Mouse (Mus musculus) forebrain, postnatal 0 days (tissue): ENCODE measurements around the gene Pttg1ip. TPM values are rescaled to one million over a fixed set of nuclear protein-coding genes. Genes with fewer than 3 reads are reported as not detected.

ENCODE experiments used
- ATAC-seq: fragments of 200-750 bp; cut with Nextera tagmentation; 2 replicates; pipeline ENCODE4 v1.8.0; 2017; ENCODE audit warnings: mild to moderate bottlenecking, moderate library complexity
- DNase-seq: peaks from one replicate; pipeline ENCODE4 v3.0.0-alpha.2; 2015
- H3K27ac ChIP-seq: fragments of 300-500 bp; sonication (generic); 2 replicates; pipeline ENCODE4 v1.5.1; 2014; ENCODE audit warnings: low read depth, mild to moderate bottlenecking, antibody characterized with exemption, low read length, moderate library complexity, mixed read lengths
- H3K27me3 ChIP-seq: fragments of 300-500 bp; sonication (generic); 2 replicates; pipeline ENCODE4 v1.6.1; 2014; ENCODE audit warnings: mild to moderate bottlenecking, low read length, mixed read lengths; ENCODE audit not compliant: insufficient read depth
- H3K36me3 ChIP-seq: fragments of 300-500 bp; sonication (generic); 2 replicates; pipeline ENCODE4 v1.6.1; 2014; ENCODE audit warnings: mild to moderate bottlenecking, moderate library complexity; ENCODE audit not compliant: insufficient read depth
- H3K4me1 ChIP-seq: fragments of 300-500 bp; sonication (generic); 2 replicates; pipeline ENCODE4 v1.6.1; 2014; ENCODE audit warnings: antibody characterized with exemption; ENCODE audit not compliant: insufficient read depth
- H3K4me2 ChIP-seq: fragments of 300-500 bp; sonication (generic); 2 replicates; pipeline ENCODE4 v1.6.1; 2014; ENCODE audit warnings: low read depth, mild to moderate bottlenecking, moderate library complexity
- H3K4me3 ChIP-seq: fragments of 300-500 bp; sonication (generic); 2 replicates; pipeline ENCODE4 v1.5.1; 2014; ENCODE audit warnings: low read depth, low read length, mixed read lengths
- H3K9ac ChIP-seq: fragments of 300-500 bp; sonication (generic); 2 replicates; pipeline ENCODE4 v1.6.1; 2014; ENCODE audit warnings: mild to moderate bottlenecking
- H3K9me3 ChIP-seq: fragments of 300-500 bp; sonication (generic); 2 replicates; pipeline ENCODE4 v1.6.1; 2016; ENCODE audit warnings: low read length
- CTCF ChIP-seq: sonication (generic); IDR thresholded peaks from 2 replicates; pipeline ENCODE4 v1.5.1; 2016; ENCODE audit warnings: antibody characterized with exemption, control low read depth, low read depth
- WGBS: fragments of 180-500 bp; shearing (Covaris S2); extraction: QIAGEN DNeasy Blood & Tissue Kit; methylation state at CpG from one replicate; pipeline ENCODE4 v1.1.7; 2014; 5-methylcytosine and 5-hydroxymethylcytosine counted together
- polyA plus RNA-seq: library from polyadenylated mRNA; unstranded; fragments of >200 nt; fragmentation: Nextera tagmentation; extraction: Ambion mirVana; gene quantifications from 2 replicates; pipeline ENCODE4 v1.2.1, GENCODE M21; 2015
- total RNA-seq: library from RNA; depleted of rRNA; stranded (reverse); fragments of >200 nt; gene quantifications from 2 replicates; pipeline ENCODE4 v1.2.3, GENCODE M21; 2014

Gene Pttg1ip
- total and polyA plus RNA-seq, 2 experiments from 2014 or later, result 74.2 to 98.3 TPM

DNA sequence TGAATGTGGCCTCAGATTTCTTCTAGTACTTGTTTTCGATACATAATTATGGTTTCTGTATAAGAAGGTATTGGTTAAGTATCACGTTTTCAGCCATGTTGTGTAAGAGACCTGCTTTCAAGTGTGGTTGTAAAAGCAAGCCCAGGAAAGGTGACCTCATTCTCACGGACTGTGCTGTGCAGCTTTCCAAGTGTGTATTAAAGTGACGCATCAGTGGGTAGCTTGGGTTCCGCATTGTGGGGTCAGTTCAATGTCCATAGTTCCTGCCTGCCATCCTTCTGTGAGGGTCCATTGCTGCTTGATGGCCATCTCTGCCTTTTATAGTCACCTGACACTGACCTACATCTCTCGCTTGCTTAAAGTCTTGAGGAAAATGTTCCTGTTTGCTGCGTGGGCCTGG lies 35.4 kb downstream of the Pttg1ip start:
- H3K4me2 ChIP-seq, result no peak overlapping the region
- no peak for DNase-seq
- H3K27ac ChIP-seq, result no peak overlapping the region
- 94% methylated on average over 7 of the region's 7 CpGs for WGBS
- peaks cover 55% of the 10 kb centered on the region for H3K36me3 ChIP-seq
- H3K4me3 ChIP-seq, result no peak overlapping the region
- ATAC-seq, result no peak
- peaks cover 5% of the 10 kb centered on the region for H3K4me1 ChIP-seq
- TF ChIP-seq CTCF, result no peak
- no peaks in the 10 kb centered on the region for H3K27me3 ChIP-seq
- no peak overlapping the region for H3K9ac ChIP-seq
- no peaks in the 10 kb centered on the region for H3K9me3 ChIP-seq

DNA sequence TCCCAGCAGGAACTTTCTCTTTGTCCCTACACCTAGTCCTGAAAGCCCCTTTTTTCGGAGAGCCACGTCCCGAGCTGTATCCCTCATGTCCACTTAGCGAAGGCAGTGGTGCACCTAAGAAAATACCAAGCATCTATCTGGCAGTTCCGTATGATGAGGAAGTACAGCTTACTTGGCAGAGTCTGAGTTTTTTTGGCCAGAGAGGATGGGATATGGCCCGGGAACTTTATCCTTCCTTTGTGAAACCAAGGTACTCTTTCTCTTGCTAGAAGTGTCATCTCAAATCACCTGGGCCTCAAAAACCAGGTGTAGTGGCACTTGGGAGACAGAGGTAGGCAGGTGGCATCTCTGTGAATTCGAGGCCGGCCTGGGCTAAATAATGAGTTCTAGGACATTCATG lies 40.0 kb downstream of the Pttg1ip start:
- Histone ChIP-seq H3K27ac (peak overlapping the region; percentile 92), H3K9me3 (no peaks in the 10 kb centered on the region), H3K4me2 (peak overlapping the region; percentile 74), H3K9ac (peak overlapping the region; percentile 90), H3K4me3 (peak overlapping the region; percentile 97), H3K27me3 (no peaks in the 10 kb centered on the region), H3K4me1 (peaks cover 13% of the 10 kb centered on the region), H3K36me3 (peaks cover 20% of the 10 kb centered on the region)
- TF ChIP-seq CTCF, result no peak
- 79% methylated on average over 8 of the region's 8 CpGs for WGBS
- DNase-seq (no peak), ATAC-seq (no peak; the same call in 1 of the 2 replicates)

DNA sequence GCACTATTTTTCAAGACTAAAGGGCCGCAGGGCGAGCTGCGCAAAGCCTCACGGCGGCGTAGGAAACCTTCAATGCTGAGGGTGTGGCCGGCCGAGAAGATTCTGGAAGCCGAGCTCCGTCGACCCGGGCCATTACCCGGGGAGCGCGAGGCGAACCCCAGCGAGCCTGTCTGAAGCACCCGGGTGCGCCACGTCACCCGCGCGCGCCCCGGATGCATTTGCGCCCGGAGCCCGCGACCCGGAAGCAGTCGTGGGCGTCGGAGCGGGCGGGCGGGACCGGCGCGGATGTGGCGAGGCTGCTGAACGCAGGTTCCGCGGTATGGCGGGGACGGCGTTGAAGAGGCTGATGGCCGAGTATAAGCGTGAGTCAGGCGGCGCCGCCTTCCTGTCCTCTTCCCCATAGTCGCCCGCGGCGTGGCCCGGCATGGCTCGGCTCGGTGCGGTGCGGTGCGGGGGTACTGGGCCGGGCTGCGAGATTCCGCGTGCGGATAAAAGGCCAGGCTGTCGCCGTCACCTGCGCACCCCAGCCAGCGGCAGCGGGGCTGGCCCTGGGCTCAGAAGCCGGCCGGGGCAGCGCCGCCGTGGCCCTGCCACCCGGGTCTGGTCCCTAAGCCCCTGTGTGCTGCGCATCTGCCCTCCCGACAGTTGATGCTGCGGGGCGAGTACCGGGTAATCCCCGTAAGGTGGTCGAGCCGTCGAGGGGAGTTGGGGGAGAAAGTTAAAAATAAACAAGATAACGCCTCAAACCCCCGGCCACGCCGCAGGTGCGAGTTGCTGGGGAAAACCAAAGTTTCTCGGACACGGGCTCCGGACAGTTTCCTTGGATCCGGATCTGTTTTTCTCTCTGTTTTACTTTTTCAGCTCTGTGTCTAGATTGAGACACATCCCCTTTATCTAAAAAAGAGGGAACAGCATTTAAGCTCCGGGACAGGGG lies 40.8 kb downstream of the Pttg1ip start, which contains the start of gene Ube2g2:
Gene Ube2g2 (plus strand): TSS at position 221 of the 934 bp plus-strand sequence.
- Histone ChIP-seq H3K36me3 (peaks cover 12% of the 10 kb centered on the region), H3K4me2 (peak within 1 kb of the TSS; percentile 74), H3K9ac (peak within 1 kb of the TSS; percentile 90), H3K4me1 (peaks cover 13% of the 10 kb centered on the region), H3K27ac (peak within 1 kb of the TSS; percentile 92), H3K27me3 (no peaks in the 10 kb centered on the region), H3K4me3 (peak within 1 kb of the TSS; percentile 97), H3K9me3 (no peaks in the 10 kb centered on the region)
- no peak for TF ChIP-seq CTCF
- ATAC-seq (peak; percentile 95), DNase-seq (peak; percentile 97)
- WGBS, result 1% methylated on average over 92 of the region's 96 CpGs

DNA sequence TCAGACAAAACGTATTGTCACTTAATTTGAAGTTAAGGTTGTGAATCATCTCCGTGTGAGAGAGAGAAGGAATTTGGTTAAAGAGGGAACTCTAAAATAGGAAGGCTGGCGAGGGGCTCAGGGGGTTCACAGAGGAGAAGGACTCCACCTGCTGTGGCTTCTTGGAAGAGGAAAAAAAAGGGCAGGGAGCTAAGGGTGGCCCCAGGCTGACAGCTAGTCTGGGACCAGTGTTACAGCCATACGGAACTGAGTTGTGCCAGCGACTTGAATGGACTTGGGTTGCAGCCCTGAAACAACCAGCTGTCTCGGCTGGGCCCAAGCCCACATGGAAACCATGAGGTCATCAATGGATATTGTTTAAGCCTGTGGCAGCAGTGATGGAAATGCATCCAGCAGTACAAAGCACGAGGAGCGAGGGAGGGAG lies 41.6 kb downstream of the Pttg1ip start:
- Histone ChIP-seq H3K9me3 (no peaks in the 10 kb centered on the region), H3K36me3 (peaks cover 6% of the 10 kb centered on the region; the same call in 1 of the 2 replicates), H3K9ac (peak overlapping the region; percentile 90), H3K27ac (peak overlapping the region; percentile 24), H3K4me1 (peaks cover 13% of the 10 kb centered on the region), H3K27me3 (no peaks in the 10 kb centered on the region), H3K4me3 (peak overlapping the region; percentile 97), H3K4me2 (peak overlapping the region; percentile 74)
- DNase-seq (peak; percentile 74), ATAC-seq (peak; percentile 48)
- WGBS, result 1% methylated on average over 8 of the region's 8 CpGs
- 0 out of 2 replicates have a peak, but pooled peaks have one; percentile 14 for TF ChIP-seq CTCF

DNA sequence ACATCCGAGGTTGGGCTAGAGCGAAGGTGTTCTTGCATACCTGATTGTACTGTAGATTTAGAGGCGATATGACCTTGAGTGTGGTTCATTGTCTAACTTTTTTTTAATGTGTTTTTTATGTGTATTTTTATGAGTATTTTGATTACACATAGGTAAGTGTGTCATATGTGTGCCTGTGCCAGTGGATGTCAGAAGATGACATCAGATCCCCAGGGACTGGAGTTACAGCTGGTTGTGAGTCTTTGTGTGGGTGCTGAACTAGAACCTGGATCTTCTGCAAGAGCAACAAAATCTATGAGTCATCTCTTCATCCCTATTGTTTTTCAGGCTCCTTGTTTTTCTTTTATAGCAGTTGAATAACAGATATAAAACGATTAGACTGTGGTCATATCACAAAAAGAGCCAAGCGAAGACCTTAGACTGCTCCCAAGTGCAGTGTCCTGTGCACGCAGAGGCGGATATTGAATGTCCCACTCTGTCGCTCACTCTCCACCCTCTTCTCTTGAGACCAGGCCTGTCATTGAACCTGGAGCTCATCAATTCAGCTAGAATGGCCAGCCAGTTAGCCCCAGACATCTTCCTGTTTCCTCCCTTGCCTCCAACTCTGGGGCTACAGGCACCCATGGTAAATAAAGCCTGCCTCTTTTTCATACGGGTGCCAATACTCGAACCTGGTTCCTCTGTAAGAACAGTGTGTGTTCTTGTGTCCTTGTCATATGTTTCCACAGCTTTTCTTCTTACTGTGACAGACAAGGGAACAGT lies 42.3 kb downstream of the Pttg1ip start:
- ATAC-seq, result no peak
- 89% methylated on average over 10 of the region's 10 CpGs for WGBS

DNA sequence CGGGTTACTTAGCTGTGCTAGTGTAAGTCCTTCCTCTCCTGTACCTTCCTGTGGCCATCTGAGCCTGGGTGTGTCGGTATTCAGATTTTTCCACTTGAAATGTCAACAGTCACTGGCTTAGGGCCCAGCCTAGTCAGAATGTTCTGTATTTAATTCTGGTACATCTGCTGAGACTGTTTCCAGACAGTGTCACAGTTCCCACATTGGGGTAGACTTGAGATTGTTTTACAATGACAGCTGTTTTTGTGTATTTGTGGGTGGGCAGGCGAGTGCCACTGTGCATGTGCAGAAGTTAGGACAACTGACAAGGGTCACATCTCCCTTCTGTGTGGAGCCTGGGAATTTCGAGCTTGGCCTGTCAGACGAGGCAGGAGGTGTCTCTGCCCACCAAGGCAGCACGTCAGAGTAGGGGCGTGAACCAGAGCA lies 43.1 kb downstream of the Pttg1ip start:
- DNase-seq, result no peak
- H3K4me1 ChIP-seq, result peaks cover 13% of the 10 kb centered on the region
- no peak for TF ChIP-seq CTCF
- H3K4me3 ChIP-seq, result no peak overlapping the region
- WGBS, result 56% methylated on average over 7 of the region's 7 CpGs
- H3K27me3 ChIP-seq, result no peaks in the 10 kb centered on the region
- no peak overlapping the region for H3K4me2 ChIP-seq
- H3K9me3 ChIP-seq, result no peaks in the 10 kb centered on the region
- no peak overlapping the region for H3K27ac ChIP-seq
- no peak overlapping the region for H3K9ac ChIP-seq
- ATAC-seq, result no peak
- H3K36me3 ChIP-seq, result no peaks in the 10 kb centered on the region

More for the DNA sequence above, 42.3 kb downstream of the Pttg1ip start:
- H3K4me1 ChIP-seq, result peaks cover 13% of the 10 kb centered on the region
- peak overlapping the region; percentile 15; the same call in 1 of the 2 replicates for H3K27ac ChIP-seq
- H3K27me3 ChIP-seq, result no peaks in the 10 kb centered on the region
- DNase-seq, result no peak
- TF ChIP-seq CTCF, result no peak
- no peaks in the 10 kb centered on the region for H3K36me3 ChIP-seq
- H3K4me2 ChIP-seq, result peak overlapping the region; percentile 74
- no peak overlapping the region for H3K9ac ChIP-seq
- H3K4me3 ChIP-seq, result peak overlapping the region; percentile 97
- H3K9me3 ChIP-seq, result no peaks in the 10 kb centered on the region
